Mouse (Mus musculus) embryo, embryonic 11 days (tissue): ENCODE data around the gene Fam168b.
A peak's percentile ranks its signal among the peaks of the same experiment; 100 is the strongest.

ENCODE experiments used
- DNase-seq: peaks from one replicate; pipeline ENCODE4 v3.0.0-alpha.2; 2015

The Fam168b gene

DNA sequence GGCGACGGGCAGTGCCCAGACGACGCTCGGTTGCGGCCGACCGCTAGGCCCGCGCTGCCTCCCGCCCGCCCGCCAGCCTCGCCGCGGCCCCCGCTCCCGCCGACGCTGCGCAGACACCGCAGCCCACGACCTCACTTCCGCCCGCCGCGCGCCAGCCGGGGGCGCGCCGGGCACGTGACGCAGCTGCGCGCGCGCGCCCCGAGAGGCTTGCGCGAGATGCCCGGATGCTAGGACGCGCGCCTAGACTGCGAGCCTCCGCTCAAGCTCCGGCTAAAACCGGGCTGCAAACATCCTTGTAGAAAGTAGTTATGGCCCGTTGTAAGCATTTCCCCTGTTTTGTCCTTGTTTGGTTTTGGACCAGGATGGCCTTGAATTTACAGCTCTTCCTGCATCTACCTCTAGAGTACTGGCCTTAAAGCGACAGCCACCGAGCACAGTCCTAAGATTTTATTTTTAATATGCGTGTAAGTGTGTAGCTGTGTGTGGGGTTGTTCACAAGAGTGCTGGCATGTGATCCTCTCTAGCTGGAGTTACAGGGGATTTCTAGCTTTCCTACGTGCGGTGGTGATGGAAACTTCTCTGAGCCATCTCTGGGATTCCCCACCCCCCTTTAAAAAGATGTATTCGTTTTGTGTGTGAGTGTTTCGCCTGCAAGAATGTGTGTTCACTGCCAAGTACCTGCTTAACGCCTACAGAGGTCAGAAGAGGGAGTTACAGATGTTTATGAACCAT, at the start of gene Fam168b:
Gene Fam168b (minus strand): TSS at position 179 of the 732 bp plus-strand sequence.
- DNase-seq: peak; percentile 97

DNA sequence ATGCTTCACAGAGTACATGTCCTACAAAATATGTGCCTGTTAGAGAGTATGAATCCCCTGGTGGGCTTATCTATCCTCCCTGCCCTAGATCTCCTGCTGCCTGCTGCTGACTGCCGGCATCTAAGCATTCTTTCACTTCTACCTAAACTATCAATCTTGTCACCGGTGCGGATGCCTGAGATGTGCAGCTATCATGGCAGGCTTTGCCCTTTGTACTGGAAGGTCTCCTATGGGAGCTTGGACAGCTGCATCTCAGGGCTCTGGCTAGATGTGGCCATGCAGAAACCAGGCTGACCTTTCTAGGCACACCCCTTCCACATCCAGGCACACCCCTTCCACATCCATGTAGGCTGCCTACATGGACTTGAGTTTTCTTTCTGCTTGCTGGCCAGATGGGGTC, 49.6 kb upstream of the Fam168b start:
- no peak for DNase-seq

DNA sequence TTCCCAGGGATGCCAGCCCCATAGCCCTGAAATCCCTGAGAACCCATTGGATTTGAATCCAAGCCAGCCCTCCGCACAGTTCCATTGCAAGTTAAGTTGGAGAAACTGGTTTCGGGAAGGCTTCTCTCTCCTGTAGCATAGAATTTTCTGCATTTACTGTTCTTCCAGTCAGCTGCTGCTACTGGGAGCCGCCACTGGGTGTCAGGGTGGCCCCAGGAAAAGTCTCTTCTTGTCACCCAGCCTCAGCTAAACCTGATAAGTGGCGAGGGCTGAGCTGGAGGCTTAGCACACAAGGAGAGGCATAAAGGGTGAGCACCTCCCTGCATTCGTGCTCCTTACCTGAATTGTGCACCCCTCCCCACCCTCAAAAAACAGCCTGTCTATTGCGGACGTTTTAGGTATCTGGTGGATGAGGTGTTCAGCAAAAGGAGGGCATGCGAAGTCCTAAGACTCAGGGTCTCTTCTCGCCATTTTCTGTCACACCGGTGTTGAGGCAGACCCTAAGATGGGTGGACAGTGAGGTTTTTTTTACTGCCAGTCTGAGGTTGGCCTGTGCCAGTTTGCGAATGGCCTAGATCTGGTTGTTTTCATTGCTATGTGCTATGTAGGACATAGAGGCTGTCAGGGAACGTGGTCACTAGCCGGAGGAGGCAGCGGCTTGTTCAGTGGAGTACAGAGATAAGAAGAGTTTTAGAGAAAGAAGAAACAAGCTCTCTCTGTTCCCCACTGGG, 48.9 kb upstream of the Fam168b start:
- DNase-seq: peak; percentile 70

DNA sequence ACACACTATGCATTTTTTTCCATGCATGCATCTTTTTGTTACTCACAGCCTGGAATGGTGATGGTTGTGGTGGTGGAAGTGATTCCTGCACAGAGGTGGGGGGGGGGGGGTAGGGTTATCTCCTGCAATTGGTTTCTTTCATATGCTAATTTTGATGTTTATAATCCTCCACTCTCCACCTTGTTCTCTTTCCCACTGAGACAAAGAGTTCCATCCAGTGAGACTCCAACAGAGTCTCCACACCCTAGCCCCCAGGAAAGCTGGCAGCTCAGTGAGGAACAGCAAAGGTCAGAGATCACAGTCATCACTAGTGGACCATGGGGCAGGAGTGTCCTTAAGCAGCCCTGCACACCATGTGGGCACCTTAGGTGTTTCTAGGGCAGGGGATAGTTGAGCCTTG, 40.9 kb upstream of the Fam168b start:
- no peak for DNase-seq

DNA sequence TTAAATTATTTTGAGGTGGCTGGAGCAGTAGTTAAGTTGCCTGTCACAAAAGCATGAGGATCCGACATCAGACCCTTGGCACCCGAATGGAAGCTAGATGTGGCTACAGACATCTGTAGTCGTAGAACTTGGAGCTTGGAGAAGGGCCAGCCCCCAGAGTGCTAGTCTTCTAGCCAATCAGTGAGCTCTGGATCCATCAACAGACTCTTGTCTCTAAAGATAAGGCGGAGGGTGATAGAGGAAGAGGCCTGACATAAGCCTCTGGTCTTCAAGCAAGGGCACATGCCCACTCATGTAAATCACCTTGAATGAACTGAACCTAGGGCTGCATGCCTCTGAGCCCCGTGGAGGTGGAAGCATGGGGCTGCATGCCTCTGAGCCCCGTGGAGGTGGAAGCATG, 36.7 kb upstream of the Fam168b start:
- DNase-seq: no peak

DNA sequence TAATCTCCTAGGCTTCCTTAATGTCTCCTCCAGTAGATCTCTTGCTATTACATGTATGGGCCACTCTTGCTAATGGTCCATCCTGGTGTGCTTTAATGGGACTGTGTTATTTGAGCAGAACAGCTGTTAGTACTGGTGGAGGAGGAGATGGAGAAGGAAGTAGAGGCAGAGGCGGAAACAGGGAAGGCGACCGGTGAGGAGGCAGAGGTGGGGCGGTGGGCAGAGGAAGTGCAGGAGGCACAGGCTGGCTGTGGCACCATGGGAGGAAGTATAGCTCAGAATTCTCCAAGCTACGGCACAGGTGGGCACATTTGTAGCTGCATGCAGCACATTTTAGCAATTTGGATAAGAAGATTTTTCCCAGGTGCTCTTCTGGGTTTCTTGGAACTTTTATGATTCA, 30.7 kb upstream of the Fam168b start:
- DNase-seq: no peak

DNA sequence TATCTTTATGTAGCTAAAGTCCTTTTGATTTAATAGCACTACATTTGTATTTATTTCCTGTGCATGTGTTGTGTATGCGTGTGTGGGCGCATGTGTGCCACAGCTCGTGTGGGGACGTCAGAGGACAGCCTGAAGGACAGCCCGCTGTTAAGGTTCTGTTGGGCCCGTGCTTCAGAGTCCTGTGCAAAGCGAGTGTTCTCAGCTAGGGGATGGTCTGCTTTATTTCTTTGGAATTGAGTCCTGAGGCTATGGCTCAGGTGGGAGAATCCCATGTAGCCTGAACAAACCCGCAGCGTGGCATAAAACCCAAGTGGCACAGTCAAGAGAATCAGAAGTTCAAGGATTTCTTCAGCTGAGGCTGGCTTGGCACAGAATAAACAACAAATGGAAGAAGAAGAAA, 28.3 kb upstream of the Fam168b start:
- DNase-seq: no peak

DNA sequence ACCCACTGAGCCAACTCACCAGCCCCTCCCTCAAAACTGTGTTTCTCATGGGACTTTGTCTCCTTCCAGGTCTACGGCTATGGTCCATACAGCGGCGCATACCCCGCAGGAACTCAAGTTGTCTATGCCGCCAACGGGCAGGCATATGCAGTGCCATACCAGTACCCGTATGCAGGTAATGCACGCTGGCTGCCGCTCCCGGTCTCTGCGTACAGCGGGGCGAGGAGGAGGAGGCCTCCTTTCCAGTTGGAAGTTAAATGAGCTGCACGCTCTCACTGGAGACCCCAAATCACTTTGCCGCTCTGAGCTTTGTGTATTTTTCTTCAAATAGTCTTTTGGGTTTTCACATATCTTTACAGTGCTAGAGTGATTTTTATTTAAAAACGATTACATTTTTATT, 26.4 kb upstream of the Fam168b start:
- DNase-seq: no peak

DNA sequence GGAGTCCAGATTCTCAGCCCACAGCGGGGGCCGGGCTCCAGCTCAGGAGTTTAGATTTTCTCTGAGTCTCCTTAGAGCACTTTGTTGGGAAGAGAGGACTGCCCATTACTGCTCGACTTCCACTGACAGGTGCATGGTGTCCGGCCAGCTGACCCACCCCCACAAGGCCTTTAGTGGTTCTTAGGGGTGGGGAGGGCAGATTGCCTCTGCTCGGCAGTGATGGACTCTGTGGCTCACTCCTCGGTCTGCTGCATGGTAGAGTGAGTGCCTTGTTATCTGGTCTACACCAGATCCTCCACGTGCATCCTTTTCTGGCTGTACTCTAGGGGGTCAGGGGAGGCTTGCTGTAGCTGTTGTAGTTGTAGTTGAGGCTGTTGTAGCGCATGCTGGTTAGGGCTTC, 25.5 kb upstream of the Fam168b start:
- no peak for DNase-seq

DNA sequence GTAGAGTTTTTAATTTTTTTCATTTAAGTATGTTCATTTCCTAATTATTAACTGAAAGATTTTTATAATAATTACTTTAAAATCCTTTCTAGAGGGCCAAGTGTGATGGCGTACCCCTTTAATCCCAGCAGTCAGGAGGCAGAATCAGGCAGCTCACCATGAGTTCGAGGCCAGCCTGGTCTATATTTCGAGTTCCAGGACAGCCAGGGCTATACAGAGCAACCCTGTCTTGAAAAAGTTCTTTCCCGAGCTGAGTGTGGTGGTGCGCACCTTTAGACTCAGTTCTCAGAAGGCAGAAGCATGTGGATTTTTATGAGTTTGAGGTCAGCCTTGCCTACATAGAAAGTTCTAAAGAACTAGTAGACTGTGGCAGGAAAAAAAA, 24.7 kb upstream of the Fam168b start:
- no peak for DNase-seq

DNA sequence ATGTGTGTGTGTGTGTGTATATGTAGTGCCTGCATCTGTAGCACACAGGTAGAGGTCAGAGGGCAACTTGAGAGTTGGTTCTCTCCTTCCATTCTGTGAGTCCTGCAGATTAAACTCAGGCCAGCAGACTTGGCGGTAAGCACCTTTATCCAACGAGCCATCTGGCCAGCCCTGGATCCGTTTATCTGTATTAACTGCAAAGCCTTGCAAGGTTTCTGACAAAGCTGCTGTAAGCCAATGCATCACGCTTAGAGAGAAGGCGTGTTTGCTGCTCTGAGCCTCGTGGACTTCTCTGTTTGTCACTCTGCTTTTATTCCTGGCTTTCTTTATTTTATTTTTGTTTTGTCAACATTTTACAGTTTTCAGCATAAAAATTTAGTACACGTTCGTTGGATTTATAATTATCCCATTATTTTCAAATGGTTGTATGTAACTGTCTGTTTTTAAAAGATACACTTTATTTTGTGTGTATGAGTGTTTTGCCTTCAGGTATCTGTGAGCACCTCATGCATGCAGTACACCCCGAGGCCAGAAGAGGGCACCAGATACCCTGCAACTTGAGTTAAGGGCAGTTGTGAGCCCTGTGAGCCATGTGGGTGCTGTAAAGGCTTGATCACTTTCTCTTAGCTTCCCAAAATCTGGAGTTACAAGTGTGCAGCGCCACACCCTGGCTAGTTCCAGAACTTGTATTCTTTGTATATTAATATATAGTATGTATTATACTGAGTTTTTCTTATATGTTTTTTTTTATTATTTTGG, 24.1 kb upstream of the Fam168b start:
- peak; percentile 86 for DNase-seq

DNA sequence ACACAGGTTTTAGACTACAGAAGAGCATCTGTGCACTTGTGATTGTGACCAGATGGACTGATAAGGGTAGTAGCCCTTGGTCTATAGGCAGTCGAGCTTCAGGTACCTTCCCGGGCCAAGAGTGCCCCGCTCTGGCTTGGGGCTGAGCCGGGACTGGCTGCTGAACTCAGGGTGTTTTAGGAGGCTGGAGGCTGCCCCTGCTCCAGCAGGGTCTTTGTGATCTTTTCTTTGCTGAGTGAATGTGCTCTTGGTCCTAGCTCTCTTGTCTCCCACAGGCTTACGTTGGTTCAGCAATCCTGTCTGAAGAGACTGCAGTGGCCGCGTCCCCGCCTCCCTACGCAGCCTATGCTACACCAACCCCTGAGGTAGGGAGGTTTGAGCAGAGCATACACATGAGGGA, 23.0 kb upstream of the Fam168b start:
- no peak for DNase-seq

DNA sequence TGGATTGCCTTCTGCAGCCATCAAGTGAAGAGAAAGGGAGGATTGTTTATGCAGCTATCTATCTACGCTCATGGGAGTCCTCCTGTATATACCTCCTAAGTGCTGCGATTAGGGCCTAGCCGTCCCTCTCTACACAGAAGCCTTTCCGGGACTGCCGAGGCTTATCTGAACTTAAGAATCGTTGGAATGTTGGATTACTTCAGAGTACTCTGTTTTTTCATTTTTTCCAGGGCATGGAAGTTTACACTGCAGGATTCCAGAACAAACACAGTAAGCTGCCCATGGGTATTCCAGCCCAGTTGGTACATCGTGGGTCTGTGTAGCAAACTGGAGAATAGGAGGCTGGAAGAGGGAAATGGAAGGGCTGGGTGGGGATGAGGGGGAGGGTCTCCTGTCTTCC, 21.4 kb upstream of the Fam168b start:
- no peak for DNase-seq

DNA sequence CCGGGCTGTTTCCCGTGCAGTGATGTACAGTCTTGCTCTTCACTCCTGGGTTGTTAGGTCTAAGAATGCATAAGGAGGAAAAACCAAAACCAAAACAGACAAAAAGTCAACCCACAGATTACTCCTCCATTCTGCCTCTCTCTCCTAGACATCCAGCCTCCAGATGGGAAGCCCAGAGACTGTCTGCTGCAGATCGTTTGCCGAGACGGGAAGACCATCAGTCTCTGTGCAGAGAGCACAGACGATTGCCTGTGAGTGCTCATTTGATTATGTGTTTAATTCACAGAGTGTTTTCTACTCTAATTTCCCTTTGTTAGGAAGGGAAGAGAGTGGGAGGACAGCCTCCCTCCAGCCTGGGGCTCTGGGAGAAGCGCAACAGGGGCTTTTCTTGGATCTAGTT, 20.5 kb upstream of the Fam168b start:
- DNase-seq: no peak

DNA sequence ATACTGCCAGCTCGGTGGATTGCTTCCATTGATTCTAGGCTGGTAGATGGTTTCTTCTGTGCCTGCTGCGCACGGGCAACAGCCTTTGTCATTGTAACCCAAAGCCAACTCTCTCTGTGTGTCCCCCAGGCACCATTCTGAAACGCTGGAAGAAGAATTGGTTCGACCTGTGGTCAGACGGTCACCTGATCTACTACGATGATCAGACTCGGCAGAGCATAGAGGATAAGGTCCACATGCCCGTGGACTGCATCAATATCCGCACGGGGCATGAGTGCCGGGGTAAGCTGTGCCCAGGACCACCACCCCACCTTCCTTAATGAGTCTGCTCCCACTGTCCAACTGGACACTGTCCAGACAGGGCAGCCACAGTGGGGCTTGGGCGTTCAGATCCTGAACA, 20.0 kb upstream of the Fam168b start:
- no peak for DNase-seq

DNA sequence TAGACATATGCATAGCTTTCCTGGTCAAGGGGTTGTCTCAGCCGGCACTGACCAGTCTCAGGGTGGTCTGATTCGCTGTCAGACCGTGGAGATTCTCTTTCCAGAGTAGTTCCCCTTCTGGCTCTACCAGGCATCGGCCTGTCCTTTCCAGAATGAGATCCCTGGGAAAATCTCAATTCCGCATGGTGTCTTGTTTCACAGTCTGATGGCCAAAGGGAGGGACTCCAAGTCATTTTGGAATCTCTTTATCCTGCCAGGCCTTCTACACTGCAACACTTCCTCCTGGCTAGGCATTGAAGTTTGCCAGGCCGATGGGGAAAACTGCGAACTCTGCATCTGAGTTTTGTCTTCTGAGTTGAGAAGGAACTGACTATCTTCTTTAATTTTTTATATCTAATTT, 17.3 kb upstream of the Fam168b start:
- no peak for DNase-seq

DNA sequence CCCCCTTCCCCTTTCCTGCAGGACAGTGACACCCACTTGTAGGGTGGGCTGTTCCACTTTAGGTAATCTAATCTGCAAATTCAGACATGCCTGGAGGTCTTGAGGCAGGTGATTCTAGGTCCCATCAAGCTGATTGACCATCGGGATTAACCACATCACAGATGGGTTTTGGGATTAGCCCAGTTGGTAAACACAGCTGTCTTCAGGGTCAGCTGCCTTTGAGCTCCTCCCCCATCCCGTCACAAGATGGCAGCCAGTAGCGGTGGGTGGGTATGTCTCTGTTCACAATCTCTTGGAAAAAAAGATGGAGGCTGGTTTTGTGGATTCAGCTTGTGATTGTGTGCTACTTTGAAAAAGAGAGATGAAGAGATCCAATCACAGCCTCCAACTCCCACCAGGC, 16.9 kb upstream of the Fam168b start:
- DNase-seq: no peak

DNA sequence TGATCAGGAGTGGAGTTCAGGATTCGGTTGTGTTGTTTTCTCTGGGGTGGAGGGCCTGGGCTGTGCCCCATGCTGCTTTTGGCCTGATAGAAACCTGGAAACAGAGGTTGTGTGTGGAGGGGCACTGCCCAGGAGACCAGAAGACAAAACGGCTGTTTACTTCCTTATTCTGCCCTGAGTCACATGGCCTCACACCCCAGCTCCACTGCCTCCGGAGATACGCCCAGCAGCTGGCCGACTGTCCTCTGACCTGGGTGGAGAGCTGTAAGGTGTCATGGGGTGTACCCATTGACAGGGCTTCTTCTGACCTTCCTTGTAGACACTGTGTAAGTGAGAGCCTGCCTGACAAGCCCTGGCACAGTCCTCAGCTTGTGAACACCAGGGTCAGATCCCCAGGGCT, 15.8 kb upstream of the Fam168b start:
- DNase-seq: no peak

DNA sequence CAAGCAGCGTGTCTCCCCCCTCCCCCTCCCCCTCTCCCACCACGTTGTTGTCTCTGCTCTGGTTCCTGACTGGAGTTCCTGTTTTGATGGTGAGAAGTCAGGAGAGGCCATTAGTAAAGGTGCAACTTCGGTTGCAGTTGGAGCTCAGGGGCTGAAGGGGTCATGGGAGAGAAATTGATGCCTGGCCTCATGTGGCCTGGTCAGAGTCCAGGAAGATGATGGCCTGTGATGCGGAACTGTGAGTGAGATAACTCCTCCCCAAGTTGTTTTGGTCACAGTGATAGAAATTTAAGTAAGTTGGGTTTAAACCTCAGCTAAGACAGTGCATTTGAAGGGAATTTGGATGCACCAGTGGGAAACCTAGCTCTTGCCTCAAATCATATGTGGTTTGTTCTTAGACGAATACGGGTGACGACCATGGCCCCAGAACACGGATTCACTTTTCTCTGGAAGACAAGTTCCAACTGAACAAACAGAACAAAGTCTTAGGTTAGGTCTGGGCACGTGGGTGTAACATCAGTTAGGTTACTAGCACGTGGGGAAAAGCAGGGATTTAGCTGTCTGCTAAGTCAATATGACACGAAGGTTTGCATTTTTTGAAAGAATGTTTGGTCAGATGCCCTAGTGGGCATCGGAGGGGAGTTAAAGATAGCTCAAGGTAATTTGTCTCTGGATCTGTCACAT, 12.3 kb upstream of the Fam168b start:
- DNase-seq: no peak

DNA sequence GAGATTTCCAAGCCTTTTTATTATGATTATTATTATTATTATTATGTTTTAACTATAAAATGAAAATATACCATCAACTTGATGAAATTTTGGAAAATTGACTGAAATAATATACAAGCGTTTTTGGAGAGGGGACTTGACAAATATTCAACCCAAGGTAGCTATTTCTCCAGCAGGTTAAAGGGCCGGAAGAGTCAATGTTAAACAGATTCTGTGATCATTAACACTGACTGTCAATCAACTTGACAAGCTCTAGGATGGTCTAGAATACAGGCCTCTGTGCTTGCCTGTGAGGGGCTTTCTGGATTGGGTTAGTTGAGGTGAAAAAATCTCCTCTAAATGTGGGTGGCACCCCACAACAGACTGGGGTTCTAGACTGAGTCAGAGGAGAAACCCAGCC, 10.9 kb upstream of the Fam168b start:
- DNase-seq: no peak

DNA sequence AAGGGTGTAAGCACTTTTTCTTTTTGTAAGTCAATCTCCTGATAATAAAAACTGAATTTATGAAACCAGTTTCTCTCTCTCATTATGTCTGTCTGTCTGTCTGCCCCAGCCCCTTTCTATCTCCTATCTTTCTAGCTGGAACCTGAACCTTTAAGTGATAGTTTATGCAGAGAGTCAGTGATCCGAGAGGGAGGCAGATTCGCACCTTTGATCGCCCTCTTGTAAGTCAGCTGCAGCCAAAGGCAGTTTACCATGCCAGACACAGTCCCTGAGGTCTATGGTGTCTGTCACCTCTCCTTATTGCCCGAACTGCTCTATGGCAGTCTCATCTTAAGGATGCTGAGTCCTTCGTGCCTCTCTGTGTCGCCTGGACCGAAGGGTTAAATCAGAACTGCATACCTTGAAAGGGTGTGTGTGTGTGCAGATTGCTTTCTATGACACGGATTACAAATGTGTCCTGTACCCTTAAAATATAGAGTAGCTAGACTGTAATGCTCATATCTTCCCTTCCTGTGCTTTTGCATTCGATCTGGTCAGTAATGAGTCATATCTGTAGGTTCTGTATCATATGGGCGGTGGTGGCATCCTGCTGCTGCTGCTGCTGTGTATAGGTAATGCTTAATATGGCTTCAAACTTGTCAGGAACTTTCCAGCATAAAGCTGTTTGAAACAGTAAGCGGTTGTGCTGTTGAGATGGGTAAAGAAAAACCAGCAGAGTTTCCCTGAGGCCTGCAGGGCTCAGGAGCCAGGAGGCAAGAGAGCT, 9.4 kb upstream of the Fam168b start:
- no peak for DNase-seq

DNA sequence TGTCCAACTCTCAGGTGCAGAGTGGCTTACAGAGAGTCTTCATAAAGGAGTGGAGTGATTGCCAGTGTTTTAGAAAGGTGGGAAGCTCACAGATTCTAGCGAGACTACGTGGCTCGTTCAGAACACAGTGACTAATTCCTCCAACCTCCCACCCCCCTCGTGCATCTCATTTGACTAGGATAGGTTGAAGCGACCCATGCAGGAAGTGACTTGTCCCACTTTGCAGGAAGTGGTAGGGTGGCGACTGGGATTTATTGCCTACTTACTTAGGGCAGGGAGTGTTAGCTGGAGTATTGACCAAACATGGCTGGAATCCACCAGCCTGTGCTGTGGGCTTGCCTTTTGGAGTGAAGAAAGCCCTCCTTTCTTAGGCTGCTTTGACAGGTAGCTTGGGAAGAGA, 8.7 kb upstream of the Fam168b start:
- DNase-seq: no peak
